Mouse (Mus musculus) common myeloid progenitor, adult 5-6 weeks (primary cell): Measurements from ENCODE around the gene Etnk2. TPM values are rescaled to one million over a fixed set of nuclear protein-coding genes. Genes with fewer than 3 reads are reported as not detected.

Experiments
- ATAC-seq: replicated peaks from 2 replicates; pipeline ENCODE4 v1.8.0; 2016; ENCODE audit warnings: low read depth, mild to moderate bottlenecking, moderate TSS enrichment, inconsistent platforms; ENCODE audit not compliant: poor library complexity, severe bottlenecking
- total RNA-seq: library from RNA; stranded (forward); fragments of 200-1000, 187-1606 nt; gene quantifications from 2 replicates; pipeline ENCODE4 v1.2.3, GENCODE M21; 2017

The Etnk2 gene
- total RNA-seq, 1 experiment from 2014 or later = not detected

- no peak for ATAC-seq
Observed at GRCm38 (mm10) chr1:133408880-133409516, 45.6 kb downstream of the Etnk2 start.

GRCm38 (mm10) chr1:133409786-133410185, 46.4 kb downstream of the Etnk2 start:
- ATAC-seq = no peak

GRCm38 (mm10) chr1:133411506-133412147, 48.3 kb downstream of the Etnk2 start:
- ATAC-seq = no peak

- ATAC-seq = no peak
Observed at GRCm38 (mm10) chr1:133412941-133413340, 49.6 kb downstream of the Etnk2 start.

- no peak for ATAC-seq
Observed at GRCm38 (mm10) chr1:133415086-133415485, 51.7 kb downstream of the Etnk2 start.

GRCm38 (mm10) chr1:133415505-133415904, 52.1 kb downstream of the Etnk2 start:
- no peak for ATAC-seq

GRCm38 (mm10) chr1:133416472-133416871, 53.1 kb downstream of the Etnk2 start:
- no peak for ATAC-seq

- no peak for ATAC-seq
Observed at GRCm38 (mm10) chr1:133417113-133417512, 53.7 kb downstream of the Etnk2 start.

- no peak for ATAC-seq
Observed at GRCm38 (mm10) chr1:133417539-133417938, 54.2 kb downstream of the Etnk2 start.

GRCm38 (mm10) chr1:133418164-133418800, 54.9 kb downstream of the Etnk2 start:
- ATAC-seq = peak; percentile 56

GRCm38 (mm10) chr1:133419178-133419834, 55.9 kb downstream of the Etnk2 start:
- no peak for ATAC-seq

GRCm38 (mm10) chr1:133420491-133420890, 57.1 kb downstream of the Etnk2 start:
- ATAC-seq = no peak

- ATAC-seq = no peak
Observed at GRCm38 (mm10) chr1:133421061-133421460, 57.7 kb downstream of the Etnk2 start.

- no peak for ATAC-seq
Observed at GRCm38 (mm10) chr1:133421975-133422570, 58.7 kb downstream of the Etnk2 start.

GRCm38 (mm10) chr1:133422615-133423161, 59.3 kb downstream of the Etnk2 start:
- ATAC-seq = no peak

- no peak for ATAC-seq
Observed at GRCm38 (mm10) chr1:133423166-133423542, 59.8 kb downstream of the Etnk2 start.

- ATAC-seq = peak; percentile 53
Observed at GRCm38 (mm10) chr1:133423543-133424480, 60.4 kb downstream of the Etnk2 start, which contains the start of gene Sox13. Sox13 (minus strand) TSS chr1:133424377.

GRCm38 (mm10) chr1:133424547-133425140, 61.3 kb downstream of the Etnk2 start:
- no peak for ATAC-seq
